Mouse (Mus musculus) G1E (cell line): ENCODE measurements around the gene Olfr638. TPM values are rescaled to one million over a fixed set of nuclear protein-coding genes. Genes with fewer than 3 reads are reported as not detected.

Experiments used
- ATAC-seq: 2 replicates; pipeline ENCODE4 v1.8.0; 2016; ENCODE audit warnings: mild to moderate bottlenecking; ENCODE audit not compliant: insufficient number of reproducible peaks, poor library complexity, low FRiP score, severe bottlenecking; ENCODE audit errors: extremely low read depth
- DNase-seq: peaks from one replicate; pipeline ENCODE4 v3.0.0; 2012; ENCODE audit warnings: low spot score
- H3K27me3 ChIP-seq: 2 replicates; pipeline ENCODE4 v1.6.1; 2012; ENCODE audit warnings: mild to moderate bottlenecking, low read length, inconsistent platforms; ENCODE audit not compliant: insufficient read depth
- H3K36me3 ChIP-seq: replicated peaks from 2 replicates; pipeline ENCODE3; 2012; ENCODE audit warnings: mild to moderate bottlenecking, inconsistent platforms
- H3K4me1 ChIP-seq: 2 replicates; pipeline ENCODE4 v1.6.1; 2012; ENCODE audit warnings: low read depth, low read length, inconsistent platforms, mixed read lengths; ENCODE audit not compliant: insufficient read depth
- H3K4me3 ChIP-seq: 2 replicates; pipeline ENCODE4 v1.5.1; 2012; ENCODE audit warnings: low read depth, mild to moderate bottlenecking, inconsistent platforms, low read length, moderate library complexity, mixed read lengths
- H3K9me3 ChIP-seq: replicated peaks from 2 replicates; pipeline ENCODE4 v1.6.1; 2012; ENCODE audit warnings: inconsistent platforms
- CTCF ChIP-seq: IDR thresholded peaks from 2 replicates; pipeline ENCODE4 v1.5.1; 2012; ENCODE audit warnings: low read depth, low read length, inconsistent platforms, mixed read lengths
- GATA1 ChIP-seq: IDR thresholded peaks from 2 replicates; pipeline ENCODE4 v1.6.1; 2012; ENCODE audit warnings: borderline replicate concordance, low read length, inconsistent platforms, mixed read lengths
- GATA2 ChIP-seq: IDR thresholded peaks from 2 replicates; pipeline ENCODE4 v1.6.1; 2012; ENCODE audit warnings: low read depth, low read length, inconsistent platforms, borderline replicate concordance
- POLR2AphosphoS5 ChIP-seq: IDR thresholded peaks from 2 replicates; pipeline ENCODE4 v1.6.1; 2012; ENCODE audit warnings: low read depth, low read length, inconsistent platforms; ENCODE audit not compliant: insufficient replicate concordance
- TAL1 ChIP-seq: conservative IDR thresholded peaks from 2 replicates; pipeline ENCODE4 v1.6.1; 2012; ENCODE audit warnings: low read depth, low read length, inconsistent platforms, mixed read lengths
- polyA plus RNA-seq: library from polyadenylated mRNA; stranded (reverse); fragments of >175 nt; gene quantifications from 2 replicates; pipeline ENCODE4 v1.2.3, GENCODE M21; 2012
- total RNA-seq, 2 experiments: library from RNA; stranded (forward) in 1 of 2; stranded (reverse) in 1 of 2; fragments of 200-1000 nt in 1 of 2; fragments of >200 nt in 1 of 2; fragmentation: Nextera tagmentation in 1 of 2; gene quantifications; 2 replicates each; pipeline ENCODE4 v1.2.3; 2014 to 2017

Olfr638 gene
- total and polyA plus RNA-seq, 3 experiments, result not detected

DNA sequence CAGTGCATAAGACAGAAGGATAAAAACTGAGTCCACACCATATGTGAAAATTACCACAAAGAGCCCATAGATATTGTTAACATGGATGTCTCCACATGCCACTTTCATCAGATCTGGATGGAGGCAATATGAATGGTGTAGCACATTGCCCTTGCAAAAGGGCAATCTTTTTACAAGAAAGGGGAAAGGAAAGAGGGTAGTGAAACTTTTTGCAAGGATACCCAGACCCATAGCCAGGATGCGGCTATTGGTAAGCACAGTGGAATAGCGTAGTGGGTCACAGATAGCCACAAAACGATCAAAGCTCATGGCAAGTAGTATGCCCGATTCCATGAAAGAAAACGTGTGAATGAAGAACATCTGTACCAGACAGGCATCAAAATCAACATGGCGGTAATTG lies 23.1 kb downstream of the Olfr638 start:
- Histone ChIP-seq H3K36me3 (no peaks in the 10 kb centered on the region), H3K9me3 (no peaks in the 10 kb centered on the region), H3K4me1 (no peaks in the 10 kb centered on the region), H3K27me3 (peaks cover 2% of the 10 kb centered on the region; the same call in 1 of the 2 replicates), H3K4me3 (no peak overlapping the region)
- TF ChIP-seq GATA1, result no peak
- no peak for TF ChIP-seq TAL1
- TF ChIP-seq POLR2AphosphoS5, result no peak
- TF ChIP-seq GATA2, result no peak
- TF ChIP-seq CTCF, result no peak
- ATAC-seq (no peak), DNase-seq (no peak)

DNA sequence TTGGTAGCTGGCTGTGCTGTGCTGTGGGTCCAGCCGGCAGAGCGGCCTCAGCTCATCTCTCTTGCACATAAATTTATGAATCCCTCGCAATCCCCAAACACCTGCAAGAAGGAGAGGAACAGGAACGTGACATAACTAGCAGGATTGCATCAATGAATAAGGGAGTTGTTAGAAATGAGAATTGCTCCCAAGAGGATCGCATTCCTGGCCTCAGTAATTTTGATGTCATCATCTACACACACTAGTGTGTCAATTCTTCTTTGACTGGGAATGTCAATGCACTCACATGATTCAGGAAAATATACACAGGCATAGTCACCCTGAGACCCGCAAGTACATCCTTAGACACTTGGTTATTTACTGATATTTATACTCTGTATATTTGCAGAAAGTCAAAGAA lies 26.9 kb downstream of the Olfr638 start, which contains the start of gene Olfr640:
Olfr640 (minus strand) TSS at position 101 of the 400 bp plus-strand sequence.
- no peak for TF ChIP-seq CTCF
- no peak for TF ChIP-seq GATA1
- TF ChIP-seq TAL1, result no peak
- TF ChIP-seq POLR2AphosphoS5, result no peak
- no peak for TF ChIP-seq GATA2
- no peak for ATAC-seq

DNA sequence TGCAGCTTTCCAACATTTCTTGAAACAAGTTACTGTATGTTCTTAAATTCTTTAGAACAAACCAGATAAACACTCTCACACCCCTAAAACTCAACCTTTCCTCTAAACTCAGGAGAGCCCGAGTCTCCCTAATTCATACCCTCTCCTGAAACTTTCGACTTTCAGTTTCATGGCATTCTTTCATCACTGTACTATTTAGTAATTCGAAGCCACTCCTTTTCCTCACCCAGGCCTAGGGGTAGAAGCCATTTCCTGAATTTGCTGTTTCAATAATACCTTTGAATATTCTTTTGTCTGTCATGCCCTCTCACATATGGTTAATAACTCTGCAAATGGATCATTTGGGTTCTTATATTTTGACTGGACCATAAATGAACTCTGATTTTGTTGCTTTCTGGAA lies 28.4 kb downstream of the Olfr638 start:
- TF ChIP-seq TAL1 (no peak), GATA2 (no peak), GATA1 (no peak), POLR2AphosphoS5 (no peak), CTCF (no peak)
- Histone ChIP-seq H3K4me3 (no peak overlapping the region), H3K9me3 (no peaks in the 10 kb centered on the region), H3K27me3 (peaks cover 2% of the 10 kb centered on the region; the same call in 1 of the 2 replicates), H3K4me1 (no peaks in the 10 kb centered on the region), H3K36me3 (no peaks in the 10 kb centered on the region)
- ATAC-seq, result no peak
- DNase-seq, result no peak

More for the DNA sequence above, 26.9 kb downstream of the Olfr638 start, which contains the start of gene Olfr640:
- H3K36me3 ChIP-seq, result no peaks in the 10 kb centered on the region
- no peak within 1 kb of the TSS for H3K4me3 ChIP-seq
- DNase-seq, result no peak
- no peaks in the 10 kb centered on the region for H3K9me3 ChIP-seq
- H3K27me3 ChIP-seq, result peaks cover 2% of the 10 kb centered on the region; the same call in 1 of the 2 replicates
- H3K4me1 ChIP-seq, result no peaks in the 10 kb centered on the region

DNA sequence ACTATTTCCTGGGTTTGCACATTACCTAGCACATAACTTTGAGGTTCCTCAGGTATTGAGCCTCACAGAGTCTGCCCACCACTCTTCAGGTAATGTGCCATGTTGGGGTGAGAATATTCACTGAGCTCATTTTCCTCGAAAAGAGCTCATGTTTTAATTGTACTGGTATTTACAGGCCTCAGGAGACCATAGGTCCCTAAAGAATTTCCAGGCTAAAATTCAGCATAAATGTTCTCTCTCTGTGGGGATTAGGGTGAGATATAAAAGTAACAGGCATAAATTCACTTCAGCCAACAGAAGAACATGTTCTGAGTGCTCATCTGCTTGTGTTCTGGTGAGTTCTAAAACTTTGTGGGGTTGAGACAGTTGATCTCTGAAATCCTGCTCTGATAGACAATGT lies 36.6 kb downstream of the Olfr638 start, which contains the start of gene Olfr641:
Olfr641 (plus strand) TSS at position 301 of the 400 bp plus-strand sequence.
- no peak within 1 kb of the TSS for H3K4me3 ChIP-seq
- ATAC-seq (no peak), DNase-seq (no peak)
- H3K9me3 ChIP-seq, result no peaks in the 10 kb centered on the region
- TF ChIP-seq GATA1, result no peak
- TF ChIP-seq GATA2, result no peak
- TF ChIP-seq POLR2AphosphoS5, result no peak
- no peak for TF ChIP-seq CTCF
- TF ChIP-seq TAL1, result no peak
- H3K4me1 ChIP-seq, result no peaks in the 10 kb centered on the region
- no peaks in the 10 kb centered on the region for H3K36me3 ChIP-seq
- H3K27me3 ChIP-seq, result no peaks in the 10 kb centered on the region

DNA sequence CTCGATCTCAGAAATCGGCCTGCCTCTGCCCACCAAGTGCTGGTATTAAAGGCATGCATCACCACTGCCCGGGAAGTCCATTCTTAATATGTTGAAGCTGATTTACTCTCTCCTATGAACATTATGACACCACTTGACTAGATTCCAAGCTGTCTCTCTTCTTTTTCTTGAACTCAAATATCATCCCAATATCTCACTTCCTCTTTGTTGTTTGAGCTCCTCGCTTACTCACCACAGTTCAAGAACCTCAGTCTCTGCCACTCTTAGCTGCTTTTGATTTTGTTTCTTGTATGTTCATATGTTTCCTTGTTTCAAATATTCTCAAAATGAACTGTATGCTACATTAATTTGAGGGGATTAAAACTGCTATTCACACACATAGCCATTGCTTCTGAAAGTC lies 52.2 kb downstream of the Olfr638 start:
- no peak for ATAC-seq
- H3K9me3 ChIP-seq, result no peaks in the 10 kb centered on the region
- no peak overlapping the region for H3K4me3 ChIP-seq
- H3K36me3 ChIP-seq, result no peaks in the 10 kb centered on the region
- TF ChIP-seq CTCF (no peak), GATA1 (no peak), TAL1 (no peak), GATA2 (no peak), POLR2AphosphoS5 (no peak)
- H3K4me1 ChIP-seq, result no peaks in the 10 kb centered on the region
- no peak for DNase-seq
- 0 out of 2 replicates have a peak, but pooled peaks cover 4% of the 10 kb centered on the region for H3K27me3 ChIP-seq

DNA sequence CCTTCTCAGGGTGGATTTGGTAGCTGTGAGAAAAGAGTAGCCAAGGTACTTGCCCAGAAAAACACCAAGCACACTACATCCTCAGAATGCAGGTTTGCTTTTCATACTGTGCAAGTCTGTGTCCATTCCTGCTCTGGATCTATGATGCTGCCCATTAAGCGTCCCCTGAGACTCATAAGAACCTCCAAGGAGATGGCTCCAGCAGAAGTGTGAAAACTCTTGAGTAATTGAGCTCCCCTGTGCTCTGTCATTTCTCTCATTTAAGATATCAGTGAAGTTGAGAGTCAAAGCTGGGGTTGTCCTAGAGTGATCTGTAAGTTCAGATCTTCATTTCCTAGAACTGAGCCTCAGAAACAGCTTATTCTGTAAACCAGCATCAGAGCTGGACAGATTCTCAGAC lies 54.0 kb downstream of the Olfr638 start, which contains the start of gene Olfr642:
Olfr642 (minus strand) TSS at position 101 of the 400 bp plus-strand sequence.
- TF ChIP-seq GATA1, result no peak
- no peak for TF ChIP-seq CTCF
- TF ChIP-seq TAL1, result no peak
- TF ChIP-seq POLR2AphosphoS5, result no peak
- TF ChIP-seq GATA2, result no peak
- no peak within 1 kb of the TSS for H3K4me3 ChIP-seq
- H3K9me3 ChIP-seq, result no peaks in the 10 kb centered on the region
- H3K4me1 ChIP-seq, result no peaks in the 10 kb centered on the region
- DNase-seq, result no peak
- no peaks in the 10 kb centered on the region for H3K36me3 ChIP-seq
- no peak for ATAC-seq
- H3K27me3 ChIP-seq, result 0 out of 2 replicates have a peak, but pooled peaks cover 4% of the 10 kb centered on the region

Other genes with a start within 250 kb of the Olfr638 start
Only the 20 nearest of the 33 such genes appear.
- not detected in 2 replicates for gene Hbb-y, start 145.5 kb upstream of the Olfr638 start, total RNA-seq (2014; fragmentation: Nextera tagmentation)
- gene Hbb-y, start 145.5 kb upstream of the Olfr638 start, total RNA-seq (2017), result not detected in 2 replicates
- gene Hbb-y, start 145.5 kb upstream of the Olfr638 start, polyA plus RNA-seq, result not detected in 2 replicates
- not detected in 2 replicates for gene Olfr66, start 112.5 kb upstream of the Olfr638 start, total RNA-seq (2014; fragmentation: Nextera tagmentation)
- 0.12 TPM in 1 of 2 replicates, not detected in the other for gene Olfr66, start 112.5 kb upstream of the Olfr638 start, total RNA-seq (2017)
- gene Olfr66, start 112.5 kb upstream of the Olfr638 start, polyA plus RNA-seq, result not detected in 2 replicates
- gene Olfr64, start 104.3 kb upstream of the Olfr638 start, total RNA-seq (2014; fragmentation: Nextera tagmentation), result not detected in 2 replicates
- 0.05 TPM in 1 of 2 replicates, not detected in the other for gene Olfr64, start 104.3 kb upstream of the Olfr638 start, total RNA-seq (2017)
- gene Olfr64, start 104.3 kb upstream of the Olfr638 start, polyA plus RNA-seq, result not detected in 2 replicates
- gene Olfr65, start 95.3 kb upstream of the Olfr638 start, total RNA-seq (2014; fragmentation: Nextera tagmentation), result not detected in 2 replicates
- gene Olfr65, start 95.3 kb upstream of the Olfr638 start, total RNA-seq (2017), result not detected in 2 replicates
- gene Olfr65, start 95.3 kb upstream of the Olfr638 start, polyA plus RNA-seq, result not detected in 2 replicates
- not detected in 2 replicates for gene Olfr631, start 69.9 kb upstream of the Olfr638 start, total RNA-seq (2014; fragmentation: Nextera tagmentation)
- 0.33 TPM in 1 of 2 replicates, not detected in the other for gene Olfr631, start 69.9 kb upstream of the Olfr638 start, total RNA-seq (2017)
- gene Olfr631, start 69.9 kb upstream of the Olfr638 start, polyA plus RNA-seq, result not detected in 2 replicates
- gene Olfr632, start 64.4 kb upstream of the Olfr638 start, total RNA-seq (2014; fragmentation: Nextera tagmentation), result not detected in 2 replicates
- gene Olfr632, start 64.4 kb upstream of the Olfr638 start, total RNA-seq (2017), result 0.16 TPM in 1 of 2 replicates, not detected in the other
- not detected in 2 replicates for gene Olfr632, start 64.4 kb upstream of the Olfr638 start, polyA plus RNA-seq
- not detected in 2 replicates for gene Olfr633, start 54.3 kb upstream of the Olfr638 start, total RNA-seq (2014; fragmentation: Nextera tagmentation)
- 0.11 and 0.35 TPM in 2 replicates for gene Olfr633, start 54.3 kb upstream of the Olfr638 start, total RNA-seq (2017)
- not detected in 2 replicates for gene Olfr633, start 54.3 kb upstream of the Olfr638 start, polyA plus RNA-seq
- gene Olfr635, start 27.6 kb upstream of the Olfr638 start, total RNA-seq (2014; fragmentation: Nextera tagmentation), result not detected in 2 replicates
- 0.12 and 0.33 TPM in 2 replicates for gene Olfr635, start 27.6 kb upstream of the Olfr638 start, total RNA-seq (2017)
- not detected in 2 replicates for gene Olfr635, start 27.6 kb upstream of the Olfr638 start, polyA plus RNA-seq
- not detected in 2 replicates for gene Olfr639, start 18.6 kb downstream of the Olfr638 start, total RNA-seq (2014; fragmentation: Nextera tagmentation)
- gene Olfr639, start 18.6 kb downstream of the Olfr638 start, total RNA-seq (2017), result 0.17 and 0.22 TPM in 2 replicates
- not detected in 2 replicates for gene Olfr639, start 18.6 kb downstream of the Olfr638 start, polyA plus RNA-seq
- not detected in 2 replicates for gene Olfr640, start 26.8 kb downstream of the Olfr638 start, total RNA-seq (2014; fragmentation: Nextera tagmentation)
- gene Olfr640, start 26.8 kb downstream of the Olfr638 start, total RNA-seq (2017), result 0.11 and 0.17 TPM in 2 replicates
- gene Olfr640, start 26.8 kb downstream of the Olfr638 start, polyA plus RNA-seq, result not detected in 2 replicates
- gene Olfr641, start 36.7 kb downstream of the Olfr638 start, total RNA-seq (2014; fragmentation: Nextera tagmentation), result not detected in 2 replicates
- 0.12 TPM in 1 of 2 replicates, not detected in the other for gene Olfr641, start 36.7 kb downstream of the Olfr638 start, total RNA-seq (2017)
- not detected in 2 replicates for gene Olfr641, start 36.7 kb downstream of the Olfr638 start, polyA plus RNA-seq
- not detected in 2 replicates for gene Olfr642, start 53.9 kb downstream of the Olfr638 start, total RNA-seq (2014; fragmentation: Nextera tagmentation)
- gene Olfr642, start 53.9 kb downstream of the Olfr638 start, total RNA-seq (2017), result 0.11 and 0.12 TPM in 2 replicates
- not detected in 2 replicates for gene Olfr642, start 53.9 kb downstream of the Olfr638 start, polyA plus RNA-seq
- not detected in 2 replicates for gene 4930516K23Rik, start 62.7 kb downstream of the Olfr638 start, total RNA-seq (2014; fragmentation: Nextera tagmentation)
- 0.05 and 0.23 TPM in 2 replicates for gene 4930516K23Rik, start 62.7 kb downstream of the Olfr638 start, total RNA-seq (2017)
- not detected in 2 replicates for gene 4930516K23Rik, start 62.7 kb downstream of the Olfr638 start, polyA plus RNA-seq
- gene Olfr644, start 73.1 kb downstream of the Olfr638 start, total RNA-seq (2014; fragmentation: Nextera tagmentation), result not detected in 2 replicates
- gene Olfr644, start 73.1 kb downstream of the Olfr638 start, total RNA-seq (2017), result 0.17 and 0.76 TPM in 2 replicates
- not detected in 2 replicates for gene Olfr644, start 73.1 kb downstream of the Olfr638 start, polyA plus RNA-seq
- not detected in 2 replicates for gene Olfr645, start 86.7 kb downstream of the Olfr638 start, total RNA-seq (2014; fragmentation: Nextera tagmentation)
- gene Olfr645, start 86.7 kb downstream of the Olfr638 start, total RNA-seq (2017), result 0.05 and 0.12 TPM in 2 replicates
- not detected in 2 replicates for gene Olfr645, start 86.7 kb downstream of the Olfr638 start, polyA plus RNA-seq
- not detected in 2 replicates for gene Olfr646, start 106.1 kb downstream of the Olfr638 start, total RNA-seq (2014; fragmentation: Nextera tagmentation)
- 0.06 and 0.33 TPM in 2 replicates for gene Olfr646, start 106.1 kb downstream of the Olfr638 start, total RNA-seq (2017)
- not detected in 2 replicates for gene Olfr646, start 106.1 kb downstream of the Olfr638 start, polyA plus RNA-seq
- not detected in 2 replicates for gene Ubqln5, start 131.1 kb downstream of the Olfr638 start, total RNA-seq (2014; fragmentation: Nextera tagmentation)
- gene Ubqln5, start 131.1 kb downstream of the Olfr638 start, total RNA-seq (2017), result not detected in 2 replicates
- gene Ubqln5, start 131.1 kb downstream of the Olfr638 start, polyA plus RNA-seq, result not detected in 2 replicates
- gene Olfr643, start 138.7 kb downstream of the Olfr638 start, total RNA-seq (2014; fragmentation: Nextera tagmentation), result not detected in 2 replicates
- not detected in 2 replicates for gene Olfr643, start 138.7 kb downstream of the Olfr638 start, total RNA-seq (2017)
- gene Olfr643, start 138.7 kb downstream of the Olfr638 start, polyA plus RNA-seq, result not detected in 2 replicates
- not detected in 2 replicates for gene Ubqln3, start 144.5 kb downstream of the Olfr638 start, total RNA-seq (2014; fragmentation: Nextera tagmentation)
- 0.22 TPM in 1 of 2 replicates, not detected in the other for gene Ubqln3, start 144.5 kb downstream of the Olfr638 start, total RNA-seq (2017)
- gene Ubqln3, start 144.5 kb downstream of the Olfr638 start, polyA plus RNA-seq, result not detected in 2 replicates
- not detected in 2 replicates for gene Ubqlnl, start 151.8 kb downstream of the Olfr638 start, total RNA-seq (2014; fragmentation: Nextera tagmentation)
- 0.06 TPM in 1 of 2 replicates, not detected in the other for gene Ubqlnl, start 151.8 kb downstream of the Olfr638 start, total RNA-seq (2017)
- not detected in 2 replicates for gene Ubqlnl, start 151.8 kb downstream of the Olfr638 start, polyA plus RNA-seq